Mouse (Mus musculus): Measurements from ENCODE around the gene Prelid3b. TPM values are rescaled to one million over a fixed set of nuclear protein-coding genes. Genes with fewer than 3 reads are reported as not detected.

The Prelid3b gene
- polyA plus RNA-seq, 1 experiment from 2014 or later: 133 TPM

- peak; percentile 8 for DNase-seq (ENCODE audit: low spot score)
- Histone ChIP-seq H3K9me3 (replicated peaks; ENCODE audit: control insufficient read depth, low read length) (no peaks in the 10 kb centered on the region), H3K27ac (ENCODE audit: low read depth, low read length) (no peak overlapping the region), H3K9ac (ENCODE audit: low read length) (no peak overlapping the region), H3K4me3 (ENCODE audit: low read depth, low read length) (no peak overlapping the region), H3K4me1 (ENCODE audit: control insufficient read depth, insufficient read depth, low read length) (no peaks in the 10 kb centered on the region), H3K27me3 (replicated peaks; ENCODE audit: control insufficient read depth, insufficient read depth, low read length) (no peaks in the 10 kb centered on the region), H3K4me2 (ENCODE audit: low read length) (no peak overlapping the region), H3K36me3 (ENCODE audit: control insufficient read depth, insufficient read depth, low read length) (no peaks in the 10 kb centered on the region)
- WGBS: 30% methylated on average over 5 of the region's 5 CpGs
- 0 out of 2 replicates have a peak, but pooled peaks have one; percentile 32 for ATAC-seq
Measured at GRCm38 (mm10) chr2:174502321-174502720, 29.4 kb upstream of the Prelid3b start.

- Histone ChIP-seq H3K36me3 (ENCODE audit: control insufficient read depth, insufficient read depth, low read length) (no peaks in the 10 kb centered on the region), H3K9ac (ENCODE audit: low read length) (no peak overlapping the region), H3K9me3 (replicated peaks; ENCODE audit: control insufficient read depth, low read length) (no peaks in the 10 kb centered on the region), H3K4me3 (ENCODE audit: low read depth, low read length) (no peak overlapping the region), H3K4me1 (ENCODE audit: control insufficient read depth, insufficient read depth, low read length) (no peaks in the 10 kb centered on the region), H3K4me2 (ENCODE audit: low read length) (no peak overlapping the region), H3K27me3 (replicated peaks; ENCODE audit: control insufficient read depth, insufficient read depth, low read length) (no peaks in the 10 kb centered on the region), H3K27ac (ENCODE audit: low read depth, low read length) (no peak overlapping the region)
- 87% methylated on average over 8 of the region's 8 CpGs for WGBS
- ATAC-seq: peak; percentile 44; the same call in 1 of the 2 replicates
- DNase-seq (ENCODE audit: low spot score): no peak
Measured at GRCm38 (mm10) chr2:174501517-174501916, 28.6 kb upstream of the Prelid3b start.

DNA sequence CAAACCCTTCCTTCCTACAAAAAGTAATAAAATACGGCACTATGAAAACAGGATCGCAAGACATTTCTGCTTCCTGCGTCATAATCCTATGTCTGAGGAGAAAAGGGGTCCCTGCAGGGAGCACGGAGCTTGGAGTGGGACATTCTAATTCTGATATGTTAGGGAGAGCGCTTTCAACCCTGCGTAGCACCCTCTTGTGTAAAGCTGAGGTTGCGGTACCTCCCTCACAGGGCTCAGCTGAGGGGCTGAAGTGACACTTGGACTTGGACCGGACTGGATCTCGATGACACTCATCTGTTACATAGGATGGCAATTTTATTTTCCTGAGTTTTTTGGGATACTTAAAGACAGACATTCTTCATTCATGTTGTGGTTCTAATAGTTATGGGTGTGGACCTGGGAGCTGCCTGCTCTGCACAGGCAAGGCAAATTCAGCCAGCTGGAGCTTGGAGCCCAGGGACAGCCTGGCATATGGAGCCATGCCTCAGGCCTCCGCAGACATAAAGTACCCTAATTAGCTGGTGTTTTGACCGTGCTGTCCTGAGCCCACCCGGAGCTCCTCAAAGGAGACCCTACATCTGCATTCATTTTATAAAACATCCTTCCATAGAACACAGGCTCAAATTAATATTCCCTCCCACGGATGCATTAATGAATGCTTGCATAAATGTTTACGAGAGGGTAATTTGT is 28.1 kb upstream of the Prelid3b start:
- no peak overlapping the region for H3K27ac ChIP-seq (ENCODE audit: low read depth, low read length)

DNA sequence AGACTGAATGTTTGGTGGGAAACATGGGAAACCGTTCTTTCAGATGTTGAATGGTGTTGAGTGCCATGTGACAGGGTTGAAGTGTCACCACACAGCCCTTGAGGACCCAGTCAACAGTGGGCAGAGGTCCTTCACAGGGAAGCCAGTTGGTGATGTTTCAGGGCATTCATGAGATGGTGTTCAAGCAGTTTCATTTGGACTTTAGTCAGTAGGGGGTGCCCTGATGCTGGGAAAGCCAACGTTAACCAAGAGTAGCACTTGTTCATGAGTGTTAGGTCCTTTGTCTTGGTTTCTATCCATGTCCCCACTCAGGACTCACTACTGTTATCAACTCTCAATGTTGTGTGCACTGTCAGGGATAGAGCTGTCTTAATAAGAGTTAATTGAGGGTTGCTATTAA is 20.0 kb upstream of the Prelid3b start:
- Histone ChIP-seq H3K4me2 (ENCODE audit: low read length) (no peak overlapping the region), H3K36me3 (ENCODE audit: control insufficient read depth, insufficient read depth, low read length) (no peaks in the 10 kb centered on the region), H3K9me3 (replicated peaks; ENCODE audit: control insufficient read depth, low read length) (no peaks in the 10 kb centered on the region), H3K9ac (ENCODE audit: low read length) (no peak overlapping the region), H3K27me3 (replicated peaks; ENCODE audit: control insufficient read depth, insufficient read depth, low read length) (no peaks in the 10 kb centered on the region), H3K27ac (ENCODE audit: low read depth, low read length) (no peak overlapping the region), H3K4me1 (ENCODE audit: control insufficient read depth, insufficient read depth, low read length) (no peaks in the 10 kb centered on the region), H3K4me3 (ENCODE audit: low read depth, low read length) (no peak overlapping the region)
- no peak for DNase-seq (ENCODE audit: low spot score)
- no peak for ATAC-seq
- WGBS: 80% methylated on average over 2 of the region's 2 CpGs

More for the DNA sequence above, 28.1 kb upstream of the Prelid3b start:
- Histone ChIP-seq H3K4me1 (ENCODE audit: control insufficient read depth, insufficient read depth, low read length) (no peaks in the 10 kb centered on the region), H3K27me3 (replicated peaks; ENCODE audit: control insufficient read depth, insufficient read depth, low read length) (no peaks in the 10 kb centered on the region), H3K36me3 (ENCODE audit: control insufficient read depth, insufficient read depth, low read length) (no peaks in the 10 kb centered on the region), H3K9ac (ENCODE audit: low read length) (no peak overlapping the region), H3K4me2 (ENCODE audit: low read length) (no peak overlapping the region), H3K4me3 (ENCODE audit: low read depth, low read length) (no peak overlapping the region), H3K9me3 (replicated peaks; ENCODE audit: control insufficient read depth, low read length) (no peaks in the 10 kb centered on the region)
- 67% methylated on average over 14 of the region's 14 CpGs for WGBS
- ATAC-seq (peak; percentile 79; the same call in 1 of the 2 replicates), DNase-seq (ENCODE audit: low spot score) (peak; percentile 26)

- Histone ChIP-seq H3K36me3 (ENCODE audit: control insufficient read depth, insufficient read depth, low read length) (no peaks in the 10 kb centered on the region), H3K27me3 (replicated peaks; ENCODE audit: control insufficient read depth, insufficient read depth, low read length) (no peaks in the 10 kb centered on the region), H3K4me3 (ENCODE audit: low read depth, low read length) (no peak overlapping the region), H3K9me3 (replicated peaks; ENCODE audit: control insufficient read depth, low read length) (no peaks in the 10 kb centered on the region), H3K9ac (ENCODE audit: low read length) (no peak overlapping the region), H3K27ac (ENCODE audit: low read depth, low read length) (no peak overlapping the region), H3K4me1 (ENCODE audit: control insufficient read depth, insufficient read depth, low read length) (no peaks in the 10 kb centered on the region), H3K4me2 (ENCODE audit: low read length) (no peak overlapping the region)
- ATAC-seq (no peak), DNase-seq (ENCODE audit: low spot score) (no peak)
- 85% methylated on average over 5 of the region's 5 CpGs for WGBS
Measured at GRCm38 (mm10) chr2:174487005-174487404, 14.1 kb upstream of the Prelid3b start.

GRCm38 (mm10) chr2:174478746-174479145 is 5.9 kb upstream of the Prelid3b start:
- Histone ChIP-seq H3K4me2 (ENCODE audit: low read length) (no peak overlapping the region), H3K27ac (ENCODE audit: low read depth, low read length) (no peak overlapping the region), H3K27me3 (replicated peaks; ENCODE audit: control insufficient read depth, insufficient read depth, low read length) (no peaks in the 10 kb centered on the region), H3K9ac (ENCODE audit: low read length) (no peak overlapping the region), H3K9me3 (replicated peaks; ENCODE audit: control insufficient read depth, low read length) (no peaks in the 10 kb centered on the region), H3K4me3 (ENCODE audit: low read depth, low read length) (no peak overlapping the region), H3K36me3 (ENCODE audit: control insufficient read depth, insufficient read depth, low read length) (no peaks in the 10 kb centered on the region), H3K4me1 (ENCODE audit: control insufficient read depth, insufficient read depth, low read length) (no peaks in the 10 kb centered on the region)
- ATAC-seq: no peak
- WGBS: 67% methylated on average over 5 of the region's 5 CpGs
- no peak for DNase-seq (ENCODE audit: low spot score)

DNA sequence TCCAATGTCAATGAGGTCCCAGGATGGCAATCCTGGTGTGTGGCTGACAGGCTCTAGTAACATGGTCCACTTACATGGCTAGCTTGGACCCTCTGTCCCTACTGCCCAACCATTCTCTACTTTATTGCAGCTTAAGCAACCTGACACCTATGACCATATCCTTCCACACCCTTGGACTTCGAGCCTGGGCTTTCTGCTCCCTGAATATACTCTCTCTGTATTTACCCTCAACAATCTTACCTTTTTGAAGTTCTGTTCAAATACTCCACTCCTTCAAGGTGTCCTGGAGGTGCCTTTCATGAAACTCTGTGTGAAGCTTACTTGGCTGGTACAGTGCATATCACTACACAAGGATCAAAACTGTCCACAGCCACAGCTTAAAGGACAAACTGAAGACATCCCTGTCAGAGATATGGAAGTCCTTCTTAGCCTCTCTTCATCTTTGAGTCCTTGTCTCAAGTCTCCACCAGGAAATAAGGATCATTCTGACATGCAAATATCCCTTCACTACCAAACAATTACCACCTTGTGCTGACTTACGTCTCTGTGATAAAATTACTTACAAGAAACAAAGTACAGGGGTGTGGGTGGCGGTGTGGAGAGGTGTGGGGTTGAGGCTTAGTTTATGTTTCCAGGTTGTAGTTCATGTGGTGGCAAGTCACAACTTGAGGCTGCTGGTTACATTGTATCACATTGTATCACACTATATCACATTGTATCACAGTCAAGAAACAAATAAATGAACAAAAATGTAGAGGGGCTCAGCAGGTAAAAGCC is 4.8 kb upstream of the Prelid3b start:
- Histone ChIP-seq H3K9me3 (replicated peaks; ENCODE audit: control insufficient read depth, low read length) (no peaks in the 10 kb centered on the region), H3K36me3 (ENCODE audit: control insufficient read depth, insufficient read depth, low read length) (no peaks in the 10 kb centered on the region), H3K9ac (ENCODE audit: low read length) (no peak overlapping the region), H3K4me3 (ENCODE audit: low read depth, low read length) (no peak overlapping the region), H3K27ac (ENCODE audit: low read depth, low read length) (no peak overlapping the region), H3K4me1 (ENCODE audit: control insufficient read depth, insufficient read depth, low read length) (no peaks in the 10 kb centered on the region), H3K27me3 (replicated peaks; ENCODE audit: control insufficient read depth, insufficient read depth, low read length) (no peaks in the 10 kb centered on the region), H3K4me2 (ENCODE audit: low read length) (no peak overlapping the region)
- DNase-seq (ENCODE audit: low spot score) (no peak), ATAC-seq (no peak)
- 76% methylated on average over 3 of the region's 3 CpGs for WGBS

- no peak overlapping the region for H3K27ac ChIP-seq (ENCODE audit: low read depth, low read length)
- H3K9me3 ChIP-seq (replicated peaks; ENCODE audit: control insufficient read depth, low read length): no peaks in the 10 kb centered on the region
- no peak for ATAC-seq
- peak overlapping the region; percentile 75 for H3K4me2 ChIP-seq (ENCODE audit: low read length)
- H3K4me1 ChIP-seq (ENCODE audit: control insufficient read depth, insufficient read depth, low read length): peaks cover 7% of the 10 kb centered on the region; the same call in 1 of the 2 replicates
- peak overlapping the region; percentile 55; the same call in 1 of the 2 replicates for H3K9ac ChIP-seq (ENCODE audit: low read length)
- H3K36me3 ChIP-seq (ENCODE audit: control insufficient read depth, insufficient read depth, low read length): 0 out of 2 replicates have a peak, but pooled peaks cover 10% of the 10 kb centered on the region
- WGBS: 83% methylated on average over 5 of the region's 5 CpGs
- H3K4me3 ChIP-seq (ENCODE audit: low read depth, low read length): peak overlapping the region; percentile 75
- DNase-seq (ENCODE audit: low spot score): no peak
- no peaks in the 10 kb centered on the region for H3K27me3 ChIP-seq (replicated peaks; ENCODE audit: control insufficient read depth, insufficient read depth, low read length)
Measured at GRCm38 (mm10) chr2:174473550-174473927, 658 bp upstream of the Prelid3b start.

GRCm38 (mm10) chr2:174472407-174472806 is 474 bp downstream of the Prelid3b start:
- DNase-seq (ENCODE audit: low spot score): no peak
- Histone ChIP-seq H3K4me2 (ENCODE audit: low read length) (peak overlapping the region; percentile 75), H3K4me1 (ENCODE audit: control insufficient read depth, insufficient read depth, low read length) (peaks cover 7% of the 10 kb centered on the region; the same call in 1 of the 2 replicates), H3K27me3 (replicated peaks; ENCODE audit: control insufficient read depth, insufficient read depth, low read length) (no peaks in the 10 kb centered on the region), H3K4me3 (ENCODE audit: low read depth, low read length) (peak overlapping the region; percentile 75), H3K9me3 (replicated peaks; ENCODE audit: control insufficient read depth, low read length) (no peaks in the 10 kb centered on the region), H3K9ac (ENCODE audit: low read length) (peak overlapping the region; percentile 75), H3K27ac (ENCODE audit: low read depth, low read length) (no peak overlapping the region), H3K36me3 (ENCODE audit: control insufficient read depth, insufficient read depth, low read length) (0 out of 2 replicates have a peak, but pooled peaks cover 16% of the 10 kb centered on the region)
- peak; percentile 41 for ATAC-seq
- WGBS: 10% methylated on average over 30 of the region's 30 CpGs
